Mouse (Mus musculus): Measurements from ENCODE around the gene Scyl2.

The Scyl2 gene

GRCm38 (mm10) chr10:89595514-89595913 is 90.6 kb downstream of the Scyl2 start:
- no peak for DNase-seq (ENCODE audit: low spot score in 2 of 2)

GRCm38 (mm10) chr10:89594309-89594708 is 91.8 kb downstream of the Scyl2 start:
- no peak for DNase-seq (ENCODE audit: low spot score in 2 of 2)

GRCm38 (mm10) chr10:89592797-89593196 is 93.3 kb downstream of the Scyl2 start:
- no peak for DNase-seq (ENCODE audit: low spot score in 2 of 2)

GRCm38 (mm10) chr10:89589877-89590276 is 96.2 kb downstream of the Scyl2 start:
- no peak for DNase-seq (ENCODE audit: low spot score in 2 of 2)
